Mouse (Mus musculus): Measurements from ENCODE around the gene Ptpdc1.

- TF ChIP-seq POLR2A (IDR thresholded peaks at IDR 0.05; ENCODE audit: borderline replicate concordance, control insufficient read depth, low read depth, low read length) = peak; percentile 37; the same call in 1 of the 2 replicates
- no peak for TF ChIP-seq CTCF (IDR thresholded peaks at IDR 0.05; ENCODE audit: control insufficient read depth, insufficient read depth, low read length)
These were observed 73.0 kb downstream of the Ptpdc1 start for GRCm38 (mm10) chr13:48552181-48553090.
